8 mouse cellular contexts compared by ENCODE assay signal in genomic region chr19:45573861-45574267, GRCm38 (mm10). TPM values are rescaled to one million over a fixed set of nuclear protein-coding genes. Genes with fewer than 3 reads are reported as not detected.
DNase-seq lines count a peak whose midpoint lies in the region; ATAC-seq and TF ChIP-seq lines count a peak whose summit lies in the region.

No protein-coding gene starts in this region.

- peaks cover 19% of the 10 kb centered on the region for H3K4me1 ChIP-seq in embryonic facial prominence, embryonic 11.5 days (ENCODE audit: control insufficient read depth, insufficient read depth, low read length)
- H3K4me1 ChIP-seq in heart, adult 2 months (ENCODE audit: control insufficient read depth, insufficient read depth, low read length) = peaks cover 4% of the 10 kb centered on the region
- peaks cover 49% of the 10 kb centered on the region for H3K4me1 ChIP-seq in limb, embryonic 12.5 days (replicated peaks)
- H3K4me1 ChIP-seq in midbrain, embryonic 15.5 days = peaks cover 7% of the 10 kb centered on the region; the same call in 1 of the 2 replicates

- no peaks in the 10 kb centered on the region; the same call in 1 of the 2 replicates for H3K36me3 ChIP-seq in embryonic facial prominence, embryonic 11.5 days (replicated peaks; ENCODE audit: control insufficient read depth, insufficient read depth, low read depth, low read length)
- H3K36me3 ChIP-seq in heart, adult 2 months (ENCODE audit: control insufficient read depth, insufficient read depth, low read length) = no peaks in the 10 kb centered on the region
- peaks cover 36% of the 10 kb centered on the region for H3K36me3 ChIP-seq in limb, embryonic 12.5 days
- H3K36me3 ChIP-seq in midbrain, embryonic 15.5 days (replicated peaks) = no peaks in the 10 kb centered on the region; the same call in 1 of the 2 replicates

- no peaks in the 10 kb centered on the region for H3K79me2 ChIP-seq in heart, adult 2 months (replicated peaks; ENCODE audit: control insufficient read depth, insufficient read depth, low read length)

- no peak overlapping the region for H3K4me3 ChIP-seq in embryonic facial prominence, embryonic 11.5 days (ENCODE audit: low read depth, low read length)
- no peak overlapping the region for H3K4me3 ChIP-seq in heart, adult 2 months
- no peak overlapping the region for H3K4me3 ChIP-seq in limb, embryonic 12.5 days (replicated peaks)
- no peak overlapping the region for H3K4me3 ChIP-seq in midbrain, embryonic 15.5 days

- H3K27me3 ChIP-seq in embryonic facial prominence, embryonic 11.5 days (ENCODE audit: control insufficient read depth, insufficient read depth, low read length) = no peaks in the 10 kb centered on the region
- no peaks in the 10 kb centered on the region for H3K27me3 ChIP-seq in heart, adult 2 months (ENCODE audit: control insufficient read depth, insufficient read depth, low read length)
- 0 out of 2 replicates have a peak, but pooled peaks cover 4% of the 10 kb centered on the region for H3K27me3 ChIP-seq in limb, embryonic 12.5 days
- peaks cover 30% of the 10 kb centered on the region for H3K27me3 ChIP-seq in midbrain, embryonic 15.5 days (replicated peaks)

- intact Hi-C loops in heart, adult 2 months (cut with DNase I) = loop anchor here (1.0 kb wide), 1 partner anchor 172 kb away; no protein-coding TSS in a partner anchor

- H3K9ac ChIP-seq in embryonic facial prominence, embryonic 11.5 days (replicated peaks; ENCODE audit: low read length) = no peak overlapping the region
- H3K9ac ChIP-seq in heart, adult 2 months (ENCODE audit: low read depth, low read length) = no peak overlapping the region
- H3K9ac ChIP-seq in limb, embryonic 12.5 days (replicated peaks) = no peak overlapping the region
- H3K9ac ChIP-seq in midbrain, embryonic 15.5 days = no peak overlapping the region

- no peak overlapping the region for H3K27ac ChIP-seq in embryonic facial prominence, embryonic 11.5 days (replicated peaks; ENCODE audit: low read depth, low read length)
- H3K27ac ChIP-seq in heart, adult 2 months = no peak overlapping the region
- peak overlapping the region; percentile 13; the same call in 1 of the 2 replicates for H3K27ac ChIP-seq in limb, embryonic 12.5 days
- peak overlapping the region; percentile 43; the same call in 1 of the 2 replicates for H3K27ac ChIP-seq in midbrain, embryonic 15.5 days

- 21% methylated on average over 6 of the region's 6 CpGs for WGBS in embryonic facial prominence, embryonic 11.5 days
- 17% methylated on average over 6 of the region's 6 CpGs for WGBS in heart, adult 2 months
- WGBS in limb, embryonic 12.5 days = 15% methylated on average over 6 of the region's 6 CpGs
- 13% methylated on average over 6 of the region's 6 CpGs for WGBS in midbrain, embryonic 15.5 days

- peak; percentile 86; the same call in 1 of the 2 replicates for TF ChIP-seq EP300 in heart, adult 2 months (IDR thresholded peaks at IDR 0.05; ENCODE audit: insufficient read depth, low read depth, low read length)

- peak; percentile 92 for TF ChIP-seq CTCF in heart, adult 2 months (IDR thresholded peaks at IDR 0.05)

- DNase-seq in A20 (ENCODE audit: low read depth, low spot score) = peak; percentile 80
- DNase-seq in adrenal gland, postnatal 25 days = peak; percentile 71
- peak; percentile 75 for DNase-seq in embryonic facial prominence, embryonic 11.5 days (ENCODE audit: low spot score)
- peak; percentile 78 for DNase-seq in heart, adult 2 months
- peak; percentile 58 to 75 for DNase-seq in kidney, adult 8-10 months
- DNase-seq in spleen, adult 18-20 months = peak; percentile 63 to 78

- TF ChIP-seq POLR2A in heart, adult 2 months (IDR thresholded peaks at IDR 0.05; ENCODE audit: insufficient read depth, low read depth, low read length) = no peak

- no peak overlapping the region for H3K4me2 ChIP-seq in embryonic facial prominence, embryonic 11.5 days (ENCODE audit: low read depth, low read length)
- no peak overlapping the region; the same call in 1 of the 2 replicates for H3K4me2 ChIP-seq in limb, embryonic 12.5 days
- H3K4me2 ChIP-seq in midbrain, embryonic 15.5 days = no peak overlapping the region

- ATAC-seq in embryonic facial prominence, embryonic 11.5 days (replicated peaks; ENCODE audit: insufficient number of reproducible peaks, low FRiP score, low TSS enrichment, low read depth) = peak; percentile 58; the same call in 1 of the 2 replicates
- ATAC-seq in limb, embryonic 12.5 days (ENCODE audit: insufficient number of reproducible peaks, insufficient read depth, low FRiP score, low TSS enrichment, low read depth) = peak; percentile 32; the same call in 1 of the 2 replicates
- peak; percentile 43 for ATAC-seq in midbrain, embryonic 15.5 days (replicated peaks)

- no peaks in the 10 kb centered on the region for H3K9me3 ChIP-seq in embryonic facial prominence, embryonic 11.5 days (replicated peaks; ENCODE audit: control insufficient read depth, low read length)
- no peaks in the 10 kb centered on the region for H3K9me3 ChIP-seq in limb, embryonic 12.5 days
- no peaks in the 10 kb centered on the region for H3K9me3 ChIP-seq in midbrain, embryonic 15.5 days

RNA-seq across cellular contexts. Expression of gene Gm17018, which starts 13.4 kb away (rescaled TPM):
- total RNA-seq in adrenal gland, postnatal 25 days (2021) = 26.2 and 31.8 TPM in 2 replicates
- polyA plus RNA-seq in embryonic facial prominence, embryonic 11.5 days (2014; fragmentation: Nextera tagmentation; extraction: Ambion mirVana) = 50.1 and 54.5 TPM in 2 replicates
- total RNA-seq in heart, adult 2 months (2021) = 10 to 100 TPM; 22.1 to 22.4 TPM
- 6.1 and 10.2 TPM in 2 replicates for polyA plus RNA-seq in heart, adult 2 months (2012; rRNA removed)
- polyA plus RNA-seq in limb, embryonic 12.5 days (2016; fragmentation: Nextera tagmentation; extraction: Ambion mirVana) = 50.5 and 53.7 TPM in 2 replicates
- polyA plus RNA-seq in midbrain, embryonic 15.5 days (2015; fragmentation: Nextera tagmentation; extraction: Ambion mirVana) = 60.3 and 65.8 TPM in 2 replicates

RNA-seq across cellular contexts. Expression of gene Poll, which starts 13.5 kb away (rescaled TPM):
- 12.4 and 15.5 TPM in 2 replicates for total RNA-seq in adrenal gland, postnatal 25 days (2021)
- 15.3 and 18.2 TPM in 2 replicates for polyA plus RNA-seq in embryonic facial prominence, embryonic 11.5 days (2014; fragmentation: Nextera tagmentation; extraction: Ambion mirVana)
- total RNA-seq in heart, adult 2 months (2021) = 1 to 10 TPM; 9.7 to 9.8 TPM
- polyA plus RNA-seq in heart, adult 2 months (2012; rRNA removed) = 9.5 and 10.7 TPM in 2 replicates
- polyA plus RNA-seq in limb, embryonic 12.5 days (2016; fragmentation: Nextera tagmentation; extraction: Ambion mirVana) = 17.7 and 20.1 TPM in 2 replicates
- polyA plus RNA-seq in midbrain, embryonic 15.5 days (2015; fragmentation: Nextera tagmentation; extraction: Ambion mirVana) = 13.8 and 14.5 TPM in 2 replicates

Comparison
In these comparisons a context has a peak if more than half of its experiments do, and no peak if none do; other contexts are left out.
1. H3K27ac ChIP-seq: peak in limb, embryonic 12.5 days (single experiment) and midbrain, embryonic 15.5 days (single experiment); none in embryonic facial prominence, embryonic 11.5 days (single experiment) and heart, adult 2 months (single experiment).
2. Peak in every context shown above with its lines, with median percentiles within 50 percentile points of each other: DNase-seq and ATAC-seq.